Mouse (Mus musculus) limb, embryonic 13.5 days (tissue): ENCODE results near the gene Rundc1. TPM values are rescaled to one million over a fixed set of nuclear protein-coding genes. Genes with fewer than 3 reads are reported as not detected.

Source experiments
- ATAC-seq: fragments of 200-750 bp; cut with Nextera tagmentation; 2 replicates; pipeline ENCODE4 v1.8.0; 2017; ENCODE audit warnings: low read depth, moderate number of reproducible peaks, moderate TSS enrichment; ENCODE audit not compliant: low FRiP score
- H3K27ac ChIP-seq: fragments of 300-500 bp; sonication (generic); 2 replicates; pipeline ENCODE4 v1.5.1; 2015; ENCODE audit warnings: inconsistent platforms, mild to moderate bottlenecking, moderate library complexity
- H3K27me3 ChIP-seq: fragments of 300-500 bp; sonication (generic); 2 replicates; pipeline ENCODE4 v1.6.1; 2015; ENCODE audit warnings: mild to moderate bottlenecking, inconsistent platforms
- H3K36me3 ChIP-seq: fragments of 300-500 bp; sonication (generic); 2 replicates; pipeline ENCODE4 v1.6.1; 2015; ENCODE audit warnings: inconsistent platforms, mild to moderate bottlenecking, moderate library complexity
- H3K4me1 ChIP-seq: fragments of 300-500 bp; sonication (generic); 2 replicates; pipeline ENCODE4 v1.6.1; 2015; ENCODE audit warnings: inconsistent platforms
- H3K4me2 ChIP-seq: fragments of 300-500 bp; sonication (generic); replicated peaks from 2 replicates; pipeline ENCODE4 v1.6.1; 2015; ENCODE audit warnings: inconsistent platforms, mild to moderate bottlenecking, moderate library complexity
- H3K4me3 ChIP-seq: fragments of 300-500 bp; sonication (generic); 2 replicates; pipeline ENCODE4 v1.5.1; 2015; ENCODE audit warnings: moderate library complexity, mild to moderate bottlenecking, inconsistent platforms
- H3K9ac ChIP-seq: fragments of 300-500 bp; sonication (generic); 2 replicates; pipeline ENCODE4 v1.6.1; 2015; ENCODE audit warnings: mild to moderate bottlenecking, inconsistent platforms
- H3K9me3 ChIP-seq: fragments of 300-500 bp; sonication (generic); 2 replicates; pipeline ENCODE4 v1.6.1; 2016; ENCODE audit warnings: inconsistent platforms
- WGBS: fragments of 180-500 bp; shearing (Covaris S2); methylation state at CpG from one replicate; pipeline ENCODE4 v1.1.7; 2015; 5-methylcytosine and 5-hydroxymethylcytosine counted together
- microRNA-seq: library from miRNA; unstranded; fragments of <30 nt; microRNA quantifications from one replicate; pipeline ENCODE4, GENCODE M21; 2016
- polyA plus RNA-seq: library from polyadenylated mRNA; unstranded; fragments of >200 nt; fragmentation: Nextera tagmentation; extraction: Ambion mirVana; gene quantifications from 2 replicates; pipeline ENCODE4 v1.2.1, GENCODE M21; 2015

Rundc1 gene
- polyA plus RNA-seq, 1 experiment from 2014 or later: 19.3 TPM

DNA sequence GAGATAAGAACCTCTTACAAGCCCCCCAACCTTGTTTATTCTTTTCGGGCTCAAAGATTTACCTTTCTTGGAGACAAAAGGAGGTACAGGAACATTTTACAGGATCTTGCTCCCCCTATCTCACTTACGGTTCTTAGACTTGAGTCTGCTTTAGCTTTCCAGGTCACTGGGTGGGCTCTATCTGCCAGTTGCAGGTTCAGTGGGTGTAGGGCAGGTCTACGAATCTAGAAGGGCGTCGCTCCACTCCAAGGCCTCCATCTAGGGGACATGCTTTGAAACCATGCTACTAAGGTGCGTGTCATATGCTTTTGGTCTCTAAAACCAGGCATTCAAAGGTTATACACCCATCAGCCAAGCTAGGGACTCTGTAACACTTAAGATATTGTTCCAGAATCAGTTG lies 59.4 kb downstream of the Rundc1 start:
- 85% methylated on average over 6 of the region's 6 CpGs for WGBS
- Histone ChIP-seq H3K27ac (no peak overlapping the region), H3K9me3 (no peaks in the 10 kb centered on the region), H3K4me1 (peaks cover 3% of the 10 kb centered on the region), H3K27me3 (peaks cover under 1% of the 10 kb centered on the region; the same call in 1 of the 2 replicates), H3K4me3 (no peak overlapping the region), H3K36me3 (peaks cover 28% of the 10 kb centered on the region), H3K9ac (no peak overlapping the region), H3K4me2 (no peak overlapping the region)
- no peak for ATAC-seq

DNA sequence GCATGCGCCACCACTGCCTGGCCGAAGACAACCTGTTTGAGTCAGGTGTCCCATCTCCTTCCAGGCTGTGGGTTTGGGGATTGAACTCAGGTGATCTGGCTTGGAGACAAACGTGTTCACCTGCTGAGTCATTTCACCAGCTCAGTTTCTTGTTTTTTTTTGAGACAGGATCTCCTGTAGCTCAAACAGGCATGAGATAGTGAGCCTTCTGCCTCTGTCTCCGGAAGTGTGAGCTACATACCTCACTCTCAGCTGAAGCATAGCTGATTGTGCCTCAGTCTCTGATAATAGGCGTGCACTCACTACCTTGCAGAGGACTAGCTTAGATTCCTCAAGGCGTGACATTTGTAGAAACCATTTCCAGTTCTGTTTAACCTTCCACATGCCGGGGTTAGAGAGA lies 59.9 kb downstream of the Rundc1 start:
- Histone ChIP-seq H3K9ac (no peak overlapping the region), H3K4me3 (no peak overlapping the region), H3K27me3 (no peaks in the 10 kb centered on the region), H3K9me3 (no peaks in the 10 kb centered on the region), H3K27ac (no peak overlapping the region), H3K36me3 (peaks cover 34% of the 10 kb centered on the region), H3K4me1 (no peaks in the 10 kb centered on the region; the same call in 1 of the 2 replicates), H3K4me2 (no peak overlapping the region)
- ATAC-seq: no peak
- 87% methylated on average over 7 of the region's 7 CpGs for WGBS

Small RNAs within 50 kb of the gene (microRNA-seq; reads per million reads assigned to microRNA genes)
- gene Mir6929: not detected

Other genes with a start within 250 kb of the Rundc1 start
- gene Ccr10, start 249.6 kb upstream of the Rundc1 start, polyA plus RNA-seq: 0.10 TPM in 1 of 2 replicates, not detected in the other
- gene Ezh1, start 198.6 kb upstream of the Rundc1 start, polyA plus RNA-seq: 14.6 and 17.5 TPM in 2 replicates
- 72.9 and 74.7 TPM in 2 replicates for gene Ramp2, start 179.1 kb upstream of the Rundc1 start, polyA plus RNA-seq
- 104 and 109 TPM in 2 replicates for gene Vps25, start 171.4 kb upstream of the Rundc1 start, polyA plus RNA-seq
- gene Wnk4, start 164.5 kb upstream of the Rundc1 start, polyA plus RNA-seq: 8.5 and 10.2 TPM in 2 replicates
- 1.7 and 1.9 TPM in 2 replicates for gene Cntd1, start 146.1 kb upstream of the Rundc1 start, polyA plus RNA-seq
- 172 and 175 TPM in 2 replicates for gene Coa3, start 146.0 kb upstream of the Rundc1 start, polyA plus RNA-seq
- gene Becn1, start 122.8 kb upstream of the Rundc1 start, polyA plus RNA-seq: 124 and 127 TPM in 2 replicates
- 136 and 144 TPM in 2 replicates for gene Psme3, start 108.9 kb upstream of the Rundc1 start, polyA plus RNA-seq
- 1.4 TPM in 2 replicates for gene Aoc2, start 100.0 kb upstream of the Rundc1 start, polyA plus RNA-seq
- gene Aoc3, start 94.5 kb upstream of the Rundc1 start, polyA plus RNA-seq: 0.20 and 0.31 TPM in 2 replicates
- gene G6pc, start 57.5 kb upstream of the Rundc1 start, polyA plus RNA-seq: not detected in 2 replicates
- 79.5 and 84.5 TPM in 2 replicates for gene Aarsd1, start 7.5 kb upstream of the Rundc1 start, polyA plus RNA-seq
- 11.5 and 12.6 TPM in 2 replicates for gene Gm27029, start 289 bp upstream of the Rundc1 start, polyA plus RNA-seq
- 15.3 and 15.7 TPM in 2 replicates for gene Ptges3l, start 248 bp downstream of the Rundc1 start, polyA plus RNA-seq
- 328 and 347 TPM in 2 replicates for gene Rpl27, start 17.2 kb downstream of the Rundc1 start, polyA plus RNA-seq
- 8.3 and 9.5 TPM in 2 replicates for gene Ifi35, start 23.3 kb downstream of the Rundc1 start, polyA plus RNA-seq
- 10.0 and 12.0 TPM in 2 replicates for gene Rnd2, start 39.9 kb downstream of the Rundc1 start, polyA plus RNA-seq
- gene Vat1, start 41.1 kb downstream of the Rundc1 start, polyA plus RNA-seq: 35.7 and 39.7 TPM in 2 replicates
- gene Brca1, start 126.9 kb downstream of the Rundc1 start, polyA plus RNA-seq: 12.1 and 13.6 TPM in 2 replicates
- 70.9 and 78.1 TPM in 2 replicates for gene Nbr1, start 127.1 kb downstream of the Rundc1 start, polyA plus RNA-seq
- gene Tmem106a, start 157.2 kb downstream of the Rundc1 start, polyA plus RNA-seq: 3.2 and 3.6 TPM in 2 replicates
- gene Gm11634, start 174.2 kb downstream of the Rundc1 start, polyA plus RNA-seq: not detected in 2 replicates
- 42.6 and 47.4 TPM in 2 replicates for gene Rdm1, start 202.1 kb downstream of the Rundc1 start, polyA plus RNA-seq
- gene Arl4d, start 240.5 kb downstream of the Rundc1 start, polyA plus RNA-seq: 2.0 and 2.2 TPM in 2 replicates